Mouse (Mus musculus) cortical plate, adult 2 months (tissue): ENCODE results near the gene Zfp141. TPM values are rescaled to one million over a fixed set of nuclear protein-coding genes. Genes with fewer than 3 reads are reported as not detected.

Source experiments
- H3K27ac ChIP-seq: fragments of 200-500 bp; 2 replicates; pipeline ENCODE4 v1.5.1; 2012; ENCODE audit warnings: low read length, control low read depth, inconsistent platforms; ENCODE audit not compliant: insufficient read depth
- H3K4me1 ChIP-seq: fragments of 200-500 bp; 2 replicates; pipeline ENCODE4 v1.6.1; 2011; ENCODE audit warnings: low read length; ENCODE audit not compliant: control insufficient read depth, insufficient read depth
- H3K4me3 ChIP-seq: fragments of 200-500 bp; 2 replicates; pipeline ENCODE4 v1.5.1; 2011; ENCODE audit warnings: mild to moderate bottlenecking, low read length, control low read depth; ENCODE audit not compliant: insufficient read depth
- CTCF ChIP-seq: fragments of 200-500 bp; IDR thresholded peaks from 2 replicates; pipeline ENCODE4 v1.5.1; 2011; ENCODE audit warnings: mild to moderate bottlenecking, control low read depth, low read length; ENCODE audit not compliant: insufficient read depth; ENCODE audit errors: extremely low read depth
- POLR2A ChIP-seq: fragments of 200-500 bp; IDR thresholded peaks from 2 replicates; pipeline ENCODE4 v1.6.1; 2011; ENCODE audit warnings: mild to moderate bottlenecking, low read length, control low read depth; ENCODE audit not compliant: insufficient read depth; ENCODE audit errors: extremely low read depth
- polyA plus RNA-seq: library from polyadenylated mRNA; depleted of rRNA; stranded (reverse); fragments of >200 nt; gene quantifications from 2 replicates; pipeline ENCODE4 v1.2.3, GENCODE M21; 2012; rRNA removed

Gene Zfp141
- polyA plus RNA-seq, 1 experiment = 9.0 TPM

- Histone ChIP-seq H3K4me3 (no peak within 1 kb of the TSS), H3K4me1 (no peaks in the 10 kb centered on the region), H3K27ac (no peak within 1 kb of the TSS)
- TF ChIP-seq CTCF (no peak), POLR2A (no peak)
These were observed 57.7 kb downstream of the Zfp141 start, which contains the start of gene 4933421I07Rik for GRCm38 (mm10) chr7:42447850-42448249. TSS of gene 4933421I07Rik (minus strand) at chr7:42448120.

GRCm38 (mm10) chr7:42447352-42447751 lies 58.2 kb downstream of the Zfp141 start:
- TF ChIP-seq POLR2A = no peak
- no peak for TF ChIP-seq CTCF
- Histone ChIP-seq H3K27ac (no peak overlapping the region), H3K4me3 (no peak overlapping the region), H3K4me1 (no peaks in the 10 kb centered on the region)

Other genes starting within 250 kb of the Zfp141 start
- not detected in 2 replicates for gene Vmn2r61, start 245.7 kb downstream of the Zfp141 start, polyA plus RNA-seq
- not detected in 2 replicates for gene 4933421I07Rik, start 57.6 kb downstream of the Zfp141 start, polyA plus RNA-seq
- not detected in 2 replicates for gene Gm21028, start 72.8 kb upstream of the Zfp141 start, polyA plus RNA-seq
- 0.62 and 0.75 TPM in 2 replicates for gene Zfp977, start 86.8 kb upstream of the Zfp141 start, polyA plus RNA-seq
- 1.3 and 1.5 TPM in 2 replicates for gene Zfp976, start 136.8 kb upstream of the Zfp141 start, polyA plus RNA-seq
- 3.4 and 4.1 TPM in 2 replicates for gene Zfp975, start 187.0 kb upstream of the Zfp141 start, polyA plus RNA-seq
- gene Gm17067, start 221.3 kb upstream of the Zfp141 start, polyA plus RNA-seq = not detected in 2 replicates